Mouse (Mus musculus): Measurements from ENCODE around the gene Krt33a.

The Krt33a gene

DNA sequence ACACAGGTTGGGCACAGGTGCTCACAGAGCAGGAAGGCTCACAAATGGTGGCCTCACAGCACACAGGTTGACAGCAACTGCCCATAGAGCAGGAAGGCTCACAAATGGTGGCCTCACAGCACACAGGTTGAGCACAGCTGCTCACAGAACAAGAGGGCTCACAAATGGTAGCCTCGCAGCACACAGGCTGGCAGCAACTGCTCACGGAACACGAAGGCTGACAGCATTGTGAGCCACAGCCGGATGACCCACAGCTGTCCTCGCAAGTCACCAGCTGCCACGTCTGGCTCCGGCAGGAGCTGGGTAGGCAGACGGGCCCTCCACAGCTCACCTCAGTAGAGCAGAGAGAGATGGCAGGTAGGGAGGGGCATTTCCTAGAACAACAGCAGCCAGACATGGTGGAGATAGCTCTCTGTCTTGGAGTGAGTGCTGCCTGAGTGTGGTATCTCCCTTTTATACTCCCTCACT, 29.8 kb downstream of the Krt33a start, which contains the start of gene Krtap16-1:
TSS of gene Krtap16-1 (minus strand) at position 418 of the 468 bp plus-strand sequence.
- DNase-seq (ENCODE audit: low spot score): no peak

DNA sequence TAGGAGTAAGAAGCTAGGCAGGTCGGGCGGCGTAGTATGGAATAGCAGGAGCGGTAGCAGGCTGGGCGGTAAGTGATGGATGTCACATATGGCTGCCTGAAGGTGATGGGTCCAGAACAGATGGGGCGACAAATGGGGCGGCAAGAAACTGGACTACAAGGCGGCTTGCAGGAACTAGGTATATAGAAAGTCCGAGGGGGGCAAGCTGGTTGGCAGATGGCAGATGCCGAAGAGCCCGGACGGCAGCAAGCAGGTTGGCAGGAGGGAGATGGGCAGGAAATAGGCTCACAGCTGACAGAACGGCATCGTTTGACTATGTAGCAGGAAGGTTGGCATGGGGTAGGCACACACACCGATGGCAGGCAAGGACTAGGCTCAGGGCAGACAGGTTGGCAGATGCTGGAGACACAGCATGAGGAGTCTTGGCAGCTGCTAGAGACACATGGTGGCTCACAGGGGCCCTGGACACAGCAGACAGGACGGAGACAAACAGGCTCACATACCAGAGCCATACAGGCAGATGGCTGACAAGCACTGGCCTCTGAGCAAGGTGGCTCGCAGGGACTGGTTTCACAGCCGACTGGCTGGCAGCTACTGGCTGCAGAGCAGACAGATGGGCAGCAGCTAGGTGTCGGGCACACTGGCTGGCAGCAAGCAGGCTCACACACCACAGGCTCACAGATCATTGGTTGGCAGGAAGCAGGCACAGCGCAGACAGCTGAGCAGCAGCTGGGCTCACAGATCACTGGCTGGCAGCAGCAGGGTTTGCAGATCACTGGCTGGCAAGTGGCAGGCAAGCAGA, 30.5 kb downstream of the Krt33a start:
- DNase-seq (ENCODE audit: low spot score): no peak

DNA sequence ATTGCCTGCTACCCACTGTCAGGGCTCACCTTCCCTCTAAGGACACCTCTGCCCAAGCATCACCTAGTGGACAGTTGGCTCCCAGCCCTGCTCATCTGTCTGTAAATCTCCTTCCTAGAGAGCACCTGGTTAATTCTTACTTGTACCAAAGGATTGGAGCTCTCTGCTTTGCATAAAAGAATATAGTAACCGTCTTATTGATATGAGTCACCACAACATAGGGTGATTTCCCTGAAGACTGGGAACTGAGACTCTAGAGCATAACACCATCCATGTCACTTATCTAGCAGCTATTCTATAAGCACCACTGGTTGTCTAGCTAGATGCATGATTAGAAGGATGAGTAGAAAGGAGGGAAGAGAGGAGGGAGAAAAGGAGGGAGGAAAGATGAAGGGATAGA, 32.6 kb downstream of the Krt33a start:
- no peak for DNase-seq (ENCODE audit: low spot score)

DNA sequence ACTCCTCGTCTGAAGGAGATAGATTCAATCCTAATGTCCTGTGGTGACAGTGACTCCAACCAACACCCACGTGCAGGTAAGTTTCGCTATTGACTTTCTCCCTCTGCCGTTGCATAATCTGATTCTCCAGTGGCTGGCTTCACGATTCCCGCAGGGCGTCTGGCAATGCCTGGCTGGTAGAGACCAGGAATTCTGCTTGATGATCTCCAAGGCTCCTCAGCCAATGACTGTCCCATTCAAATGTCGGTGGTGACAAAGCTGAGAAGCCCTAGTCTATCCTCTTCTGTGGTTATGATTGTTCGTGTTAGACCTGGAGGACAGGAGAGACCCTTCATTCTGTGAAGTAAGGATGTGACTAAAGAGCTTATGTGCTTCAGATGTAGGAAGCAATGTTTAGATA, 33.3 kb downstream of the Krt33a start:
- no peak for DNase-seq (ENCODE audit: low spot score)

DNA sequence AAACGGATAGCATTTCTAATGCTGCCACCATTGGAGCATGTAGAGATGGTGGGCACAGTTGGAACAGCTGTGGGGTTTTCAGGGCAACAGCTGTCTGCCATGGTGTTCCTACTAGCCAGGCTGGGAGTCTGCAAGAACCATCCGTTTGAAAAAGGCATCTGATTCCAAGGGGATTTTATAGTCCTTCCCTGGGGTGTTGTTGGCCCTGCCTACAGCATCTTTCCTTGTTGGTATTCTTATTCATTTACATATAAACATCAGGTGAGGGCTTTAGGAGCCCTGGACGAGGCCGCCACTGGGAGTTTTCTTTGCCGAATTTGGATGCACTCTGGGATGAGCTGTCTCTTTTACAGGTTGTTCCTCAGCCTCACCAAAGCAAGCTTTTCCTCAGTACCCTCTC, 37.1 kb downstream of the Krt33a start, which contains the start of gene Krtap29-1:
TSS of gene Krtap29-1 (minus strand) at position 101 of the 400 bp plus-strand sequence.
- no peak for DNase-seq (ENCODE audit: low spot score)

DNA sequence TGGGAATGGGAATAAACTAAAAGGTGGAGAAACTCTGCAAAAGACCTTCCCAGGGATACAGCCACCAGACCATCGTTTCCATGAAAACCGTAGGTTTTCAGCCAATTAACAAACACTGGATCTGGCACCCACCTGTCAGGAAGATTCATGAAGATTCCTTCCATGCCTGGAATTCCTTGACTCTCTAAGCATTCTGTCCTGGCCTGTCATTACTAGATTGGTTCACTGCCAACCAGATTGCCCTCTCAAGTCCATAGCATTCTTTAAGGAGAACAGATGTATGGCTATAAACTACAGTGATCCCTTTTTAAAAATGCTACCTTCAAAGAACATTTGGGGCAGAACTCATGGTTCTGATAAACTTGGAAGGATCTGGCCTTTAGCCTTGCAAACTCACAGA, 50.1 kb downstream of the Krt33a start:
- no peak for DNase-seq (ENCODE audit: low spot score)

DNA sequence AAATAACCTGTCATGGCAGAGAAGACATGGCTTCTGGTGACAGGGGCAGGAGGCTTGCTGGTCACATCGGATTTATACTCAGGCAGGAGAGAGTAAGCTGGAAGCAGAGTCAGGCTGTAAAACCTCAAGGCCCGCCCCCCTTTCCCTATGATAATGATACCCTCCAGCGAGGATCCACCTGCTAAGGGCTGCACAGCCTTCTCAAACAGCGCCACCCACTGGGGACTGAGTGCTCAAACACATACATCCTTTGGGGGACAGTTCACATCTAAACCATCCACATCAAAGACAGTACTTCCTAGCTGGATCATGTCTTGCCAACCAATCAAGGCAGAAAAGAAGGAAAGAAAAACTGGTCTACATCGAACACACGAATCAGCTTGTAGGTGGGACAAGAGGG, 51.8 kb downstream of the Krt33a start:
- DNase-seq (ENCODE audit: low spot score): no peak
